Mouse (Mus musculus) forebrain, embryonic 16.5 days (tissue): ENCODE measurements around the gene Fam78a. TPM values are rescaled to one million over a fixed set of nuclear protein-coding genes. Genes with fewer than 3 reads are reported as not detected.

ENCODE experiments used
- ATAC-seq: fragments of 200-750 bp; cut with Nextera tagmentation; 2 replicates; pipeline ENCODE4 v1.8.0; 2017; ENCODE audit warnings: mild to moderate bottlenecking, moderate library complexity
- H3K27ac ChIP-seq: fragments of 300-500 bp; sonication (generic); 2 replicates; pipeline ENCODE4 v1.5.1; 2014; ENCODE audit warnings: low read length, control low read depth
- H3K27me3 ChIP-seq: fragments of 300-500 bp; sonication (generic); replicated peaks from 2 replicates; pipeline ENCODE4 v1.6.1; 2014; ENCODE audit warnings: low read length; ENCODE audit not compliant: control insufficient read depth, insufficient read depth
- H3K36me3 ChIP-seq: fragments of 300-500 bp; sonication (generic); 2 replicates; pipeline ENCODE4 v1.6.1; 2014; ENCODE audit not compliant: control insufficient read depth, insufficient read depth
- H3K4me1 ChIP-seq: fragments of 300-500 bp; sonication (generic); replicated peaks from 2 replicates; pipeline ENCODE4 v1.6.1; 2014; ENCODE audit warnings: low read length; ENCODE audit not compliant: control insufficient read depth, insufficient read depth
- H3K4me2 ChIP-seq: fragments of 300-500 bp; sonication (generic); 2 replicates; pipeline ENCODE4 v1.6.1; 2014; ENCODE audit warnings: mild to moderate bottlenecking, low read length, control low read depth
- H3K4me3 ChIP-seq: fragments of 300-500 bp; sonication (generic); replicated peaks from 2 replicates; pipeline ENCODE4 v1.5.1; 2014; ENCODE audit warnings: mild to moderate bottlenecking, low read length, control low read depth
- H3K9ac ChIP-seq: fragments of 300-500 bp; sonication (generic); replicated peaks from 2 replicates; pipeline ENCODE4 v1.6.1; 2014; ENCODE audit warnings: low read depth, low read length, control low read depth
- H3K9me3 ChIP-seq: fragments of 300-500 bp; sonication (generic); 2 replicates; pipeline ENCODE4 v1.6.1; 2016; ENCODE audit warnings: low read length; ENCODE audit not compliant: control insufficient read depth
- WGBS: fragments of 180-500 bp; shearing (Covaris S2); extraction: QIAGEN DNeasy Blood & Tissue Kit; methylation state at CpG from one replicate; pipeline ENCODE4 v1.1.7; 2014; 5-methylcytosine and 5-hydroxymethylcytosine counted together
- microRNA-seq: library from miRNA; unstranded; fragments of <30 nt; microRNA quantifications from one replicate; pipeline ENCODE4, GENCODE M21; 2017
- polyA plus RNA-seq: library from polyadenylated mRNA; unstranded; fragments of >200 nt; fragmentation: Nextera tagmentation; extraction: Ambion mirVana; gene quantifications from 2 replicates; pipeline ENCODE4 v1.2.1, GENCODE M21; 2015

The Fam78a gene
- polyA plus RNA-seq, 1 experiment from 2014 or later: 0.20 TPM

DNA sequence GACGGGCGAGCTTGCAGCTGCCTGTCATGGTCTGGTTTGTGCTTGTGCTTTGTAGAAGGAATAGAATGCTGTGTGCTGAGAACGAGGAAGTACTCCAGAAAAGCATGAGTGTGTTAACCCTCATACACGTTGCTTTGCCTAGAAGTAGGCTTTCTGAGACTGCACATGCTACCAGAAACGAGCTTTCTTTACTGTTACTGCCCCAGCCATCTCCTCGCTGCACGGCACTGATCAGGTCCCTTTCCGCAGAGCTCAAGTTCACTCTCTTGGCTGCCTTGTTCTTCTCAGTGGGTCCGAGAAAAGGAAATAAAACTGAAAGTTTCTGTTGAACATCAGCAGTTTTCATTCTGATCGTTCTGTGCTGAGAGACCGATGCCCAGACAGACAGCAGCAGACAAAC lies 75.9 kb downstream of the Fam78a start:
- H3K4me3 ChIP-seq: no peak overlapping the region
- H3K36me3 ChIP-seq: peaks cover 41% of the 10 kb centered on the region
- H3K4me2 ChIP-seq: no peak overlapping the region
- WGBS: 91% methylated on average over 11 of the region's 11 CpGs
- no peaks in the 10 kb centered on the region for H3K4me1 ChIP-seq
- H3K9ac ChIP-seq: no peak overlapping the region
- no peak for ATAC-seq
- H3K27me3 ChIP-seq: no peaks in the 10 kb centered on the region
- no peak overlapping the region for H3K27ac ChIP-seq
- no peaks in the 10 kb centered on the region for H3K9me3 ChIP-seq

- H3K27ac ChIP-seq: no peak overlapping the region
- H3K36me3 ChIP-seq: peaks cover 44% of the 10 kb centered on the region
- no peak overlapping the region for H3K4me2 ChIP-seq
- 82% methylated on average over 2 of the region's 2 CpGs for WGBS
- no peaks in the 10 kb centered on the region for H3K9me3 ChIP-seq
- ATAC-seq: no peak
- H3K27me3 ChIP-seq: no peaks in the 10 kb centered on the region
- H3K4me3 ChIP-seq: no peak overlapping the region
- H3K4me1 ChIP-seq: no peaks in the 10 kb centered on the region
- H3K9ac ChIP-seq: no peak overlapping the region
These were observed 76.3 kb downstream of the Fam78a start for GRCm38 (mm10) chr2:32008311-32008710.

Small RNA genes within 50 kb of the gene (microRNA-seq; reads per million reads assigned to microRNA genes)
- gene Mir7674: not detected

Other genes starting within 250 kb of the Fam78a start
- 2.7 and 4.2 TPM in 2 replicates for gene Fibcd1, start 238.9 kb downstream of the Fam78a start, polyA plus RNA-seq
- 3.4 and 4.0 TPM in 2 replicates for gene Lamc3, start 197.6 kb downstream of the Fam78a start, polyA plus RNA-seq
- gene Aif1l, start 134.7 kb downstream of the Fam78a start, polyA plus RNA-seq: 42.9 and 45.9 TPM in 2 replicates
- 67.8 and 69.2 TPM in 2 replicates for gene Nup214, start 110.4 kb downstream of the Fam78a start, polyA plus RNA-seq
- 19.6 and 20.6 TPM in 2 replicates for gene Plpp7, start 10.7 kb upstream of the Fam78a start, polyA plus RNA-seq
- 75.5 and 84.7 TPM in 2 replicates for gene Prrc2b, start 66.2 kb upstream of the Fam78a start, polyA plus RNA-seq
- gene Pomt1, start 151.7 kb upstream of the Fam78a start, polyA plus RNA-seq: 29.9 and 36.8 TPM in 2 replicates
- gene Uck1, start 175.3 kb upstream of the Fam78a start, polyA plus RNA-seq: 93.9 and 108 TPM in 2 replicates
- 29.4 and 29.8 TPM in 2 replicates for gene Golga2, start 202.5 kb upstream of the Fam78a start, polyA plus RNA-seq
- gene Swi5, start 203.2 kb upstream of the Fam78a start, polyA plus RNA-seq: 362 and 368 TPM in 2 replicates